Mouse (Mus musculus) spleen, postnatal 10 days (tissue): ENCODE data around the gene Atp2c1.

Source experiments
- DNase-seq, 2 experiments: peaks; one replicate each; pipeline ENCODE4 v3.0.0; 2021 to 2022; ENCODE audit warnings: low spot score in 2 of 2

Atp2c1 gene

DNA sequence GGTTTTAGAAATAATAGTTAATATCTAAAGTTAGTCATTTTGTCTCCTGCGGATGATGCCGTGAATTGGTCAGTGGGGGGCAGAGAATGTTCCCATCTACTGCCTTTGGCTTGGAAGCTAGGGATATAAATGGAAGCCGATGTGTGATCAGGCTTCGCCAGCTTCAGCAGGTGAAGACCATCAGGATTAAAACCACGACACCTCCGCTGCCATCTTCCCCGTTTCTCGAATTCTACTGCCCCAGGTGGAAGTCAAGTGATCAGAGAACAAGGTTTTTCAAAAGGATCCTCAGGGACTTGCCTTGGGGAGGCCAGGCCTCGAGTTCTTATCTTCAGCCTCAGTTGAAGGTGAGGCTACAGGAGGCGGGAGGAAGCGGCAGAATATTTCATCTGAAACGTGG is at the start of gene Atp2c1:
Atp2c1 (minus strand) TSS at position 101 of the 400 bp plus-strand sequence.
- no peak for DNase-seq

DNA sequence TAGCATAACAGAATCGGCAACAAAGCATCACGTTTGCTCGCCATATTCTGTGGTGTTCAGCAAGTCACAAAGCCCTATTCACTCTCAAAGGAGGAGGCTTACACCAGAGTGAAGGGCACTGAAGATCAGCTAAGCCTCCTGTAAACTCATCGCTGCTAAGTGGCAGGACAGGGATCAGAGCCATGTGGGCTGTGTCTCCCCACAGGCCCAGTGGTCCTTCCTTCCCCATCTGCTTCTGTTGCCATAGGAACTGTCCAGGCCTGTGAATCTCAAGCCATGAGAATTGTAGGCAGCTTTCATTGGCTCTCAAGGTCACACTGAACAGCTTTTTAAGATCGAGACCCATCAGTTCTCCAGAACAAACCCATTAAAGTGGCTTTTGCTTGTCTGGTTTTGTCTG is 30.3 kb upstream of the Atp2c1 start:
- no peak for DNase-seq

DNA sequence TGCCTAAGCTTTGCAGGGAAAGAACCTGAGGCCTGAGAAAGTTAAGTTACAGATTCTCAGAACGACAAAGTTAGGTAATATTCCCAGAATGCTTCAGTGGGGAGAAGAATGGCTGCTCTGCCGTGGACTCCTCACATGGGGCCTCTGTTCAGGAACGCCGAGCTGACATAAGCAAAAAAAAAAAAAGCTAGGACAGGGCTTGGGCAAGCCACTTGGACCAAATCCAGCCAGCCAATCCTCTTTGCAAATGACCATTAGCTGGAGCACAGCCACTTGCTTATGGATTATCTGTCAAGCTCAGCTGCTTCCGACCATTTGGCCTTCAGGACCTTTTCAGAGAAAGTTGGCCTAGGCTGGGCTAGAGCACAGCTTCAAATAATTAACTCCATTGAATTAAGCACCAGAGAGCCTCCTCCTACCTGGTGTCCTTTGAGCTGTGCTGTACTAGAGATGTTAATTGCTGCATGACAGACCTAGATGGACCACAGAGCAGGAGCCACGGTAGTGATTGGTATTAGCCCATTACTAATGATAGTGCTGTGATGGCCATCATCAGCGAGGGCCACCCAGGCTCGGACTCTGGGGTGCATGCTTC is 29.1 kb upstream of the Atp2c1 start:
- DNase-seq = no peak

DNA sequence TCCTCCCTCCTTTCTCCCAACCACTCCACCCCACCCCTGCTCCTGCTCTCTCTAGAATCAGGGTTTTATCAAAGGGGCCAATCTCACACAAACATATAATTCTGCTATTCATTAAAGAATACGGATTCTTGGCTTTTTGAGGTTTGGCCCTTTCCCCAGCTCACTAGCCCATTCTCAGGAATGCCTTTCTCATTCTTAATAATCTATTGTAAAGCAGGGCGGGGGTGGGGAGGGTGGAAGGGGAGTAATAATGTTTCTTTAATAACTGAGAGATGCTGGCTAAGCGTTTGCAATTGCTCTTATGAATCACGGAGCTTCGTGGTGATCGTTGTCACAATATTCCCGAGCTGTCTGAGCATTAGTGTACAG is 27.3 kb upstream of the Atp2c1 start:
- no peak for DNase-seq

DNA sequence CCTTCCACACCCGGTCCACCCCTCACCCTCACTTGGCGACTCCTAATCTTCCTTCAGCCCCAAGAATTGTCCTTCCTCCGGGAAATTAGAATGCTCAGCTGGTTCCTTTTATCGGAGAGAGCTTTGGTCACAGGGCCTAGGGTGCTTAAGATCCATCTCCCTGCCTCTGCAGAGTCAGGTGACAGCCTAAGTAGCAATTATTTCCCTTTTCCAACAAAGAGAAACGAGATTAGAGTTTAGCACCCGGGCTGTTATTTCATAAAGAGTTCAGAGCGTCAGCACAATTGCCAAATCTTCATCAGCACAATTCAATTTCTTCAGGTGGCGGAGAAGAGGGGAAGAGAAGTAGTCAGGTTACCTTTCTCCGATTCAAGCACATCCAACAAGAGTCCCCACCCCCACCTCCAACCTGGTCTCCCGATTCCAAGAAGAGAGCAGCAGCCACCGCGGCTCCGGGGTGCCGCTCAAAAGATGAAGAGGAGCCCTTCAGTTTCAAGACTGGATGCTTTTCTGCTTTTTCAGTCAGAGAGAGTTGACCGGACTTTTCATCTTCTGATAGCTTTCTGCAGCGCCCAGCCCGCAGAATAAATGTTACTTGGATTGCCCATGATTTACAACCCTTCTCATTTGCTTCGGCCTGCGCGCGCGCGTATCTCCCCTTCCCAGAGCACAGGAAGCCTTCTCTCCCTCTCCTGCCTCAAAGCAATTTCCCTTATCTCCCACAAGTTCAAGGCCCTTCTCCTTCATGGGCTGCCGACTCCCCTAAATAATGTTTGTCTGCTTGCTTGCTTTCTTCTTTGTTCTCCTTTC is 26.7 kb upstream of the Atp2c1 start:
- DNase-seq = no peak

DNA sequence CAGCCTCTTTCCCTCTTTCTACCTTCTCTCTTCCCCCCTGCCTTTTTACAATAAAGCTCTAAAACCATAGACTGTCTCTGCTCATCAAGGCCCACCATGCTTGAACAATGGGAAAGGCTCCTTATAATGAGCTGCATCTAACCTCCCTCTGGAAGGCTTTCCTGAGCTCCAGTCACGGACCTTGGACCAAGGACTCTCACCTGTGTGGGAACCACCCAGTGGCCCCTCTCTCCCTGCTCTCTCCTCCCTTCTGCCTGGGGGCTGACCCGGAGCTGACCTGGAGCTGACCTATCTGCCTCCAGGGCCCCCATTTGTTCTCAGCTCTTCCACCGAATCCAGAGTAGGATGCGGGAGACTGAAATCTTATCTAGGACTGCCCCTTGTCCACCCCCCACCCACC is 24.3 kb upstream of the Atp2c1 start:
- DNase-seq = no peak

DNA sequence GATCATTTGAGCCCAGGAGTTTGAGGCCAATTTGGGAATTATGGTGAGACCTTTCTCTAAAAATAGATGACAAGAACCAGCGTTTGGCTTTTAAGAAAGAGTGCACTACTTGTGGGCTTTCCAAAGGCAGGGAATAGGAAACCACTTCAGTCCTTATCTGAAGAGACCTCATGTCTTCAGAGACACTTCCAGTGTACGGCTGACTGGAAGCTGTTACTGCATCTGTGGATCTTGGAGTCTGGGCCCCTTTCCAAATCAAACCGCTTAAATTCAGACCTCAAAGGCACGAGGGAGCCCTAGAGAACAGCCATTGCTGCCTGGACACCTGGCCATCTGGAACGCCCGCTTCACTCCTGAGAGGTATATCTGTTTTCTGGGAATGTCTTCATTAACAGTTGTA is 22.0 kb upstream of the Atp2c1 start:
- no peak for DNase-seq

DNA sequence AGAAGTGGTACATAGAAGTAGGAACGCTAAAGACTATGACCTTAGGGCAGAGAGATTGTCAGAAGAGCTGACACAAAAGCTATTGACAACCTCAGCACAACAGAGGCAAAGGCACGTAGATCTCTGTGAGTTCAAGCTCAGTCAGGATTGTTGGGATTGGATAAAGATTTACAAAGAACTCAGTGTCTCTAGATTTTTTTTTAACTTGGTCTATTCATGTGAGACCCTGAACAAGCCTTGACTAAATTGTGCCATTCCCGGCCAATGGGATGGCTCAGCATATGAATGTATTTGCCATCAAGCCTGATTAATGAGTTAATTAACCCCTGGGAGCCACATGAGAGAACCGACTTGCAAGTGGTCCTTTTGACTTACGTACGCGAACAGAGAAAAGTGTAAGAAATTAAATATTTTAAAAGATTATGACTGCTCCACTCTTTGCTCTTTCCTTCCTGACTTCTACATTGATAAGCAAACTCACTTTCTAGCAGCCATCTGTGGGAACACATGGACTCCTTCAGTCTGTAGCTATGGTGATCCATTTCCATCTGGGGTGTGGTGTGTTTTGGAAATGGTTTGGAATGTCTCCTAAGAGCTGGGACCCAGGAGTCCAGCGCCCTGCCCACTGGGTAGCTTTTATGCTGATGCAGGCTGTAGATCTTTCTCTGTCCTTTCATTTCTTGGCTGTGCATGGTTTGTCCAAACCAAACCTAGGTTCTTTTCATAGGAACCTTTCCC is 17.1 kb upstream of the Atp2c1 start:
- DNase-seq = no peak

DNA sequence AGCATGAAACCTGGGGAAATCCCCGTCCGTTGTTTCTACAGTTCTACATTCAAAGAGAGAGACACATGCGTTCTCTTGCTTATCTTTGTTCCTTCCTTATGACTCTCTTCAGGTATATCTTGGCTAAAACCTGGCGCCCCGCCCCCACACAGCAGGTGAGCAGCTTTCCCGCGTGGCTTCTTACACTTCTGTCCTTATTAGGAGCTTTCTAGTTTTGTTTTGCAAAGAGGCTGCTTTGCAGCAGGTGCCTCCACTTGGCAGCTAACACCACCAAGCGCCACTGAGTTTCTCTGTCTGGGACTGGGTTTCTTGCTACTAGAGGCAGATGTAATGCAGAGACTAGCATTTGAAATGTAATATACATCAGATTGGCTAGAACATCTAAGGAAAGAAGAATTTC is 10.4 kb upstream of the Atp2c1 start:
- DNase-seq = no peak

DNA sequence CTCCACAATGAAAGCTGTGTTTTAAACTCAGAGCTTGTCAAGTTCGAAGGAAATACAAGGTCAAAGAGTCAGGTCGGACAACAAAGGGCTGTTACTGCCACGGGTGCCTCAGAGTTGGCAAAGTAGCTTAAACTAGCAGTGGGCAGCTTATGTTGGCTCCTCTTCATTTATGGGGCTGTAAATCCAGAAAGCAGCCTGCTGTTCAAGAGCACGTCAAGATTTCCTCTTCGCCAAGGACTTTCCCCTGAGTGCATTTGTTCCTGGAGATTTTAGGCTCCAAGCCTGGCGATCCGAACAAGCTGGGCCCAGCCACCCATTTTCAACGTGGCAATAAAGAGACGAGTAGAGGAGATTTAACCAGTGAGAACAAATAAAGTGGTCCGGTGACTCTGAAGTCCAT is 9.8 kb upstream of the Atp2c1 start:
- no peak for DNase-seq

DNA sequence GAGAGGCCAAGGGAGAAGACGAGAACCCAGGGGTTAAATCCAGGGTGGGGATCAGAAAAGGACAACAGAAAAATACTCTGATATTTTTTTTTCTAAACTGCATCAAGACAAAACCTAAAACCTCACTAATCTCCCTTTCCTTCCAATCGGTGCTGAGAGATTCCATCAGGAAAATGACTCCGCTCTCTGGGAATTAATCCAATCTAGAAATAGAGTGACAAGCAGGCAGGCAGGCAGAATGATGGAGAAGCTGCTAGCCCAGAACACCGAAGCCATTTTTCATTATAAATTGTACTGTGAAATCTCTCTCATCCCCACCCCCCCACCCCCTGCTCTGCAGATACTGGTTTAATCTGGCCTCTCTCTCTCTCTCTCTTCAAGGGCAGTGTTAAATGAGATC is 1.8 kb downstream of the Atp2c1 start:
- DNase-seq = no peak

DNA sequence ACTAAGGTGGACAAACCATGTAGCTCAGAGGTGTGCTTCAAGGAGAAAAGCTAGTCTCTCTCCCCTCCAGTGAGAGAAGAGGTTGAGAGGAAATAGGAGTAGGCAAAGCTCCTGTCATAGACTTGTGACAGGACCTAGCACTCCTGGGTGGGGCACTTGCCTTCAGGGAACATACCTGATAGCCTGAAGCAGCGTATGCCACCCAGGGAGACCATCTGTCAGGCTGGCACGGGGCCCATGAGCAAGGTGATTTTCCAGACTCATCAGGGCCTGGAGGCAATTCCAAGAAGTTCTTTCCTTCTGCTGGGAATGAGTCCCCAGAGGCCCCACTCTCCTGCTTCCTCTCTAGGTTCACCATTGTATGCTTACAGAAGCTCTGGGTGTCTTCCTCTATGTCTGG is 4.1 kb downstream of the Atp2c1 start:
- no peak for DNase-seq

DNA sequence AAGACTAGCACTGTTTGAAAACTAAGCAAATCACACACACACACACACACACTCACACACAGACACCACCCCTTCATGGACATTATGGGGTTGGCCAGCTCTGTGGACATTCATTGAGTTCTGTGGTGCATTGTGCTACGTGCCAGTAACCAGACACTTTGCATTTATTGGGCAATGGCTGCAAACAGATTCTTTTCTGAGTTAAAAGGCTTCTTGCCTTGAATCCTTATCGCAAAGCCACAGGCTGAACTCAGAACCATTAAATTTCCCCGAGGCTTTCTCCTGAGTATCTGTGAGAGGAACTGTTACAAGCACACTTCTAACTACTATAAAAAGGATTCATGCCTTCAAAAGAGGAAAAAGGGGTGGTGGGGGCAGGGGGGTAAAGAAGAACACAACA is 5.1 kb downstream of the Atp2c1 start:
- DNase-seq = no peak

DNA sequence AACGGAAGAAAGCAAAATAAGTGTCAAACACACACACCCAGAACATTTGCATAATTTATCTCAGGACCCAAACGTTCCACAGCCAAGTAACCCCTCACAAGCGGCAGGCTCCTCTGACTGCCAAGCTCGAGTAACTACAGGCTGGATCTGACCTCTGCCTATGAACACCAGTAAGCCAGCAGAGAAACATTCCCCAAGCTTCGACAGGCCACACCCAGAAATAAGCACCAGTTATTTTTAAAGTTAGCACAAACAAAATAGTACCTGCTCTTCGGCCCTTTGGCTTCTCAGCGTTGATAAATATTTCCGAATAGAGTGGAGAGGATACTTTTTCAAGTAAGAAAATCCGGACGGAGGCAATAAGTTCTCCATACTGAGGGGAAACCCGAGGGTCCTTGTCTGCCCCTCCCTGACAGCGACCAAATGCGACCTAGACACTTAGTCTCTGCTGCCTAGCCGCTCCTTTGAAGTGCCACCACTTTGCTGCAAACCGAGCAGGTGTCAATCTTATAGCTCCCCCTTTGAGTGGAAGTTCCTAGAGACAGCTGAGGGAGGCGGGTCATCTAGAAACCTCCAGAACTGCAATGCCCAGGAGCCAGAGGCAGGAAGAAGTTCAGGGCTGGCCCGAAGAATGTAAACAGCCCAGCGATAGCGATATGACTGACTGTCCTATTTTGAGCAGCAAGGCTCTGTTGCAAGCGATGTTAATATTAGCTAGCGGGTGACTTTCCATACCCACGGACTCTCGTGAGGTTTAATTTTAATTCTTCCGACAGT is 6.2 kb downstream of the Atp2c1 start:
- peak; percentile 35 to 37 for DNase-seq

DNA sequence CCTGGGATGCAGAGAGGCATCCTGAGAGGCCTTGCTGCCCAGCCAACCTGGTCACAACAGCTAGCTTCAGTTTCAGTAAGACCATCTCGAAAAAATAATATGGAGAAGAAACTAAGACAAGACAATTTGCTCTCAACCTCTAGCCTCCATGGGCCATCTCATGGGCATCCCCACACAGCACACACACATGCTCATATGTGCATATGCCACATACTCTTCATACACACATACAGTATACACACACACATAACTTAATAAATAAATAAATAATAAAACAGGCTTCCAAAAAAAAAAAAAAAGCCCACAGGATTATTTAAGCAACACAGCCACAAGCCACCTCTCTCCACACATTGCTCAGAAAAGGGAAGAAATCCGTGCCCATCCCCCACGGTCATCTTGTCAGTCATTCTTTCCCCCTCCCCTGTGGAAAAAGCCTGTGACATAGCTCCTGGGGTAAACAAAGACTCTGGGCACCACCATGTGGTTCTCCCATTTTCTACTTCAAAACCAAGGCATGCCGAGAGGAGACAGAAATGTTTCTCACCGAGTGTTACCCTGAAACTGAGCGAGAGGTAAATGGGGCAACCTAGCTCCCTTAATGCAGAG is 7.7 kb downstream of the Atp2c1 start:
- no peak for DNase-seq

DNA sequence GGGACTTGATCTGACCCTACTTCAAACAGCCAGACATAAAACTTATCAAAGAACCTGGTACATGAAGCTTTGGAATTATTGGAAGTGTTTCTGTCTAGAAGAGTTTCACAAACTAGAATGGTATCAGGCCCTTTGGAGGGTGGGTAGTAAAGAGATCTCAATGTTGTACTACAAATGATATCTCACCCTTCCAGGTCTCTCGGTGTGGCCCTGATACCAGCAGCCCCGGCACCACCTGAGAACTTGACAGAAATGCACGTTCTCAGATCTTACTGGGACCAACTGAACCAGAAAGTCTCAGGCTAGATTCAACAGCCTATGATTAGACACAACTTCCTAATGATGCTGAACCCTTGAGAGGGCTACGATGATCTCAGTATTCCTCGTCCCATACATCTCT is 23.4 kb downstream of the Atp2c1 start:
- no peak for DNase-seq

DNA sequence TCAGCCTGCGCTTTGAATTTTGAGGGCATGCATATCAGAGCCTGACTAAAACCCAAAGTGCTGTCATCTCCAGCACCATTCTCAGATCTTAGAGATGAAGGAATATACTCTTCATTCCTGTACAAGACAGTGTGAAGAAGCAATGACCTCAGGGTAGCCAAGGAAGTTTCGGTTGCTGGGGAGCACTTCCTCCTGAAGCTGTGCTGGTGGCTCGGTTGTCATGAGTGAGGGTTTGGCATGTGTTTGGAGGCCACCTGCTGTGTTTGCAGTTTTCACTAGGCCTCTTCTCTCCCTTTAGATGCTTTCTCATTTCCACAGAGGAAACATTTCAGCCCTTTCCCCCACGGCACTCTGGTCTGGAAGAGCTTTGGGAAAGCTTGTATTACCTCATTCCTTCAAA is 24.7 kb downstream of the Atp2c1 start:
- DNase-seq = no peak

DNA sequence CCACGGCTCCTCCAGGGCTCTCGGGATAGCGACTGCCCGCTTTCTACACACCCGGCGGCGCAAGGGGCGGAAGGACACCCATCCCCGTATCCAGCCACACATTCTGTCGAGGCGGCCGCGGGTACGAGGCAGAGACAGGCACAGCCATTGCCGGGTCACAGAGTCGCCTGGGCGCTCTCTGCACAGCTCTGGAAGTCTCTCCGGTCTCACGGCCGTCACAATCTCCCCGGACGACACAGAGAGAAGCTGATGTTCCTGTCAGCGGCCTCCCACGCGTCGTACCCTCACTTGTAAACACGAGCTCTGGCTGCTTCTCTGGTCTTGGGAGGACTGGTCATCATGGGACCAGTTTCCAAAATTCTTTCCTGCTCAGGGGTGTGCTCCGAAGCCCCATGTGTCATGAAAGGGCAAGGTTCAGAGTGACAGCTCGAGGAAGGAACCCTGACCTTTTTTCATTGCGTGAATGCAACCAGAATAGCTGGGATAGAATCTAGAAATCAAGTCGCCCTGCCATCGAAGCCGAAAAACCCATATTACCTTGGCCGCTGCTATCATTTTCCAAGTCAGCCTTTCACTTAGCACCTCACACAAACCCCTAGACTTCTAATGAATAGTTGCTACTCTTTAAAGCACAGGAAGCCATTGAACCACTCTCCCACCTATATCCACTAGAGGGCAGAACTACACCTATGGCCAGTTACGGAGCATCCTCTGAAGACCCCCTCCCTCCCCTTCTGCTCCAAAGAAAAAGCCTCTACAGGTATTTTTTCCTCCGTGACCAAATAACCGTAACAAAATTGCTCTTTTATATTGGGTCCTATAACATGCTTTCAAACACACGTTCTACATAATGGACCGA is 31.6 kb downstream of the Atp2c1 start:
- peak in 1 of 2 experiments; percentile 54 for DNase-seq

DNA sequence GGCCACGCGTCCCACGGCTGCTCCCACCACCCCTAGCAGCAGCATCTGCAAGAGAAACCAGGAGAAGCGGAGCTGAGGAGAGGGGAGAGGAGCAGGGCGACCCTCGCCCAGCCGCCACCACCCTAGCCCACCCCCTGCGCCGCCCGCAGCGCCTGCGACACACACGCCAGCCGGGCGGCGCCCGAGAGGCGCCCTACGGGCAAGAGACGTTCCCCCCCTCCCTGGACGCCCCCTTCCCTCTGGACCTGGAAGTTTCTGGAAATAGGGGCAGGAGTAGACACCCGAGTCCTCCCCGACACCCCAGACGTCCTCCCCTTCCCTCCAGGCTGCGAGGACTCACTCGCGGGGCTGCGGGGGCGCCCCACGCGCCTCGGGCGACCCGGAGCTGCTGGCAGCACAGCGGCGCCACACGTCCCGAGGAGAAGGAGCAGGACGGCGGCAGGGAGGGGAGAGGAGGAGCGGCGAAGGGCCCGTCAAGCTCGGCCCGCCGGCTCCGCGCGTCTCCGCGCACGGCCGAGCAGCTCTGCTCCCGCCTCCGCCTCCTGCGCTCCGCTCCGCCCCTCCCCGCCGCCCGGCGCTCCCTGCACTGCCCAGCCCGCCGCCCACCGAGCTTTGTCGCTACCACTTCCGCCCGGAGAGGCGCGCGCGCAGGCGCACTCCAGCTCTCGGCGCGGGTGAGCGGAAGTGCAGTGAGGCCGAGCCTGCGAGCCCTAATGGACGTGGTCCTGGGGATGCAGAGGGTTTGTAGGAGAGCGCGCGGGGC is 32.4 kb downstream of the Atp2c1 start:
- peak; percentile 92 to 97 for DNase-seq

DNA sequence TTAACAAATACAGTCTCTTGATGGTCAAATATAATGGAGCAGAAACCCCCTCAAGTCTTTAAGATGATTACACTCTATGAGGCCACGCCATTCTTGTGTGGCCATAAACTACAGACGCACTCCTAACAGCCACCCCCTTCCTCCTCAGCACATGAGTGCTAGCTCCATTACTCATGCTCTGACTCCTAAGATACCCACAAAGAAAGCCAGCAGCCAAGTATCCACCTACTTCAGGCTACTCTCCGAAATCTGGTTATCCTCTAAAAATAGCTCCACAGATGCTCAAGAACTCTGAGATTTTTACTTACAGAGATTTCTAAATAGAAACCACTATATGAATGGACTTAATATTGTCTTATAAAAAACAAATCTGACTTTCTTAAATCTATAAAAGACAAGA is 34.4 kb downstream of the Atp2c1 start:
- no peak for DNase-seq
